Mouse (Mus musculus) olfactory bulb, adult 2 months (tissue): ENCODE measurements around the gene Traf2.

Experiments
- CTCF ChIP-seq: fragments of 200-500 bp; IDR thresholded peaks from 2 replicates; pipeline ENCODE4 v1.5.1; 2012; ENCODE audit warnings: low read depth, mild to moderate bottlenecking, low read length, moderate library complexity; ENCODE audit not compliant: insufficient read depth
- POLR2A ChIP-seq: fragments of 200-500 bp; IDR thresholded peaks from 2 replicates; pipeline ENCODE4 v1.6.1; 2012; ENCODE audit warnings: mild to moderate bottlenecking, low read depth, low read length, moderate library complexity; ENCODE audit not compliant: insufficient read depth

DNA sequence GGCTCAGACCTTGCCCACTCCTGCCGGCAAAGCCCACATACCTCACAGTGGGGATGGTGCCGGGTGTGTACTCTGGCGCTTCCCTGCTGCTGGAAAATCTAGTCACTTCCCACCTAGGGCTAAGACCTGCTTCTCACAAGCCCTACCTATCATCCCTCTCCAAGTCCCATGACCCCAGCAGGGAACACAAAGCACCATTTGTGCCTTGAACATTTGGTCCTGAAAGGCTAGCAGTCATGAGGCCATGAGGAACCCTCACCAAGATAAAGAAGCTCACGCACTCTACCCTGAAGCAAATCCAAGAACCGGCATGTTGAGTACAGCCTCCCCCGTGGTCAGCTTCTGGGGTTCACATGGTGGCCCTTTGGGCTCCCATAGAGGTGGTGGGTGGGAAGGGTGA, 76.8 kb downstream of the Traf2 start, which contains the start of gene Ptgds:
- TF ChIP-seq CTCF = 0 out of 2 replicates have a peak, but pooled peaks have one; percentile 10
- no peak for TF ChIP-seq POLR2A
